Mouse (Mus musculus): ENCODE measurements around the gene Vopp1. TPM values are rescaled to one million over a fixed set of nuclear protein-coding genes. Genes with fewer than 3 reads are reported as not detected.

The Vopp1 gene
- polyA plus RNA-seq, 1 experiment from 2014 or later: 109 TPM

Other genes starting within 250 kb of the Vopp1 start
- 1.3 and 1.9 TPM in 2 replicates for gene Herc6, start 244.2 kb downstream of the Vopp1 start, polyA plus RNA-seq (2016; fragmentation: Nextera tagmentation; extraction: Ambion mirVana)
- 15.9 and 16.1 TPM in 2 replicates for gene Pyurf, start 133.1 kb downstream of the Vopp1 start, polyA plus RNA-seq (2016; fragmentation: Nextera tagmentation; extraction: Ambion mirVana)
- gene Lancl2, start 122.6 kb downstream of the Vopp1 start, polyA plus RNA-seq (2016; fragmentation: Nextera tagmentation; extraction: Ambion mirVana): 54.5 and 58.7 TPM in 2 replicates
- gene Vmn1r21, start 25.2 kb upstream of the Vopp1 start, polyA plus RNA-seq (2016; fragmentation: Nextera tagmentation; extraction: Ambion mirVana): not detected in 2 replicates
- gene Vmn1r22, start 82.9 kb upstream of the Vopp1 start, polyA plus RNA-seq (2016; fragmentation: Nextera tagmentation; extraction: Ambion mirVana): not detected in 2 replicates
- not detected in 2 replicates for gene Vmn1r23, start 101.7 kb upstream of the Vopp1 start, polyA plus RNA-seq (2016; fragmentation: Nextera tagmentation; extraction: Ambion mirVana)
- not detected in 2 replicates for gene Vmn1r24, start 136.3 kb upstream of the Vopp1 start, polyA plus RNA-seq (2016; fragmentation: Nextera tagmentation; extraction: Ambion mirVana)
- not detected in 2 replicates for gene Vmn1r25, start 155.7 kb upstream of the Vopp1 start, polyA plus RNA-seq (2016; fragmentation: Nextera tagmentation; extraction: Ambion mirVana)
- gene Vmn1r26, start 190.0 kb upstream of the Vopp1 start, polyA plus RNA-seq (2016; fragmentation: Nextera tagmentation; extraction: Ambion mirVana): not detected in 2 replicates